Mouse (Mus musculus) cerebral cortex, adult 2 months (tissue): ENCODE measurements around the gene Lurap1.

ENCODE experiments used
- WGBS: fragments of 180-500 bp; shearing (Covaris S2); methylation state at CpG from one replicate; pipeline ENCODE4 v1.1.7; 2018; 5-methylcytosine and 5-hydroxymethylcytosine counted together

The Lurap1 gene

GRCm38 (mm10) chr4:116160769-116161168, 9.6 kb upstream of the Lurap1 start:
- WGBS: 53% methylated on average over 3 of the region's 3 CpGs

GRCm38 (mm10) chr4:116159912-116160311, 8.8 kb upstream of the Lurap1 start:
- 37% methylated on average over 3 of the region's 3 CpGs for WGBS

GRCm38 (mm10) chr4:116157882-116158281, 6.7 kb upstream of the Lurap1 start:
- 89% methylated on average over 2 of the region's 2 CpGs for WGBS

- WGBS: 95% methylated on average over 15 of the region's 15 CpGs
Observed at GRCm38 (mm10) chr4:116152702-116153101, 1.6 kb upstream of the Lurap1 start.

- WGBS: 16% methylated on average over 4 of the region's 4 CpGs
Observed at GRCm38 (mm10) chr4:116150862-116151221, 296 bp downstream of the Lurap1 start.

- WGBS: 1% methylated on average over 61 of the region's 73 CpGs
Observed at GRCm38 (mm10) chr4:116150156-116150861, 829 bp downstream of the Lurap1 start.

GRCm38 (mm10) chr4:116149812-116150155, 1.4 kb downstream of the Lurap1 start:
- 18% methylated on average over 6 of the region's 6 CpGs for WGBS

GRCm38 (mm10) chr4:116143891-116144717, 7.0 kb downstream of the Lurap1 start:
- WGBS: 1% methylated on average over 47 of the region's 47 CpGs

- 14% methylated on average over 7 of the region's 7 CpGs for WGBS
Observed at GRCm38 (mm10) chr4:116143317-116143811, 7.8 kb downstream of the Lurap1 start.

GRCm38 (mm10) chr4:116142269-116142668, 8.9 kb downstream of the Lurap1 start:
- WGBS: 86% methylated on average over 7 of the region's 7 CpGs

- WGBS: 61% methylated on average over 1 of the region's 1 CpGs
Observed at GRCm38 (mm10) chr4:116141736-116142135, 9.4 kb downstream of the Lurap1 start.

GRCm38 (mm10) chr4:116140801-116141574, 10.2 kb downstream of the Lurap1 start:
- 60% methylated on average over 7 of the region's 7 CpGs for WGBS

GRCm38 (mm10) chr4:116137421-116137996, 13.6 kb downstream of the Lurap1 start:
- whole genome bisulfite sequencing: 60% methylated on average over 13 of the region's 13 CpGs

- 8% methylated on average over 2 of the region's 2 CpGs for WGBS
Observed at GRCm38 (mm10) chr4:116134990-116135389, 16.1 kb downstream of the Lurap1 start.

GRCm38 (mm10) chr4:116133126-116133525, 18.0 kb downstream of the Lurap1 start:
- WGBS: 91% methylated on average over 4 of the region's 4 CpGs

- 81% methylated on average over 6 of the region's 6 CpGs for WGBS
Observed at GRCm38 (mm10) chr4:116127956-116128355, 23.2 kb downstream of the Lurap1 start.

- WGBS: 93% methylated on average over 4 of the region's 4 CpGs
Observed at GRCm38 (mm10) chr4:116125803-116126386, 25.2 kb downstream of the Lurap1 start.

GRCm38 (mm10) chr4:116123602-116124519, 27.3 kb downstream of the Lurap1 start, which contains the start of the genes Rad54l and Pomgnt1:
Gene Rad54l, minus strand, starts transcription at chr4:116123690.
Gene Pomgnt1, plus strand, starts transcription at chr4:116123840.
- 2% methylated on average over 24 of the region's 24 CpGs for WGBS

GRCm38 (mm10) chr4:116122762-116123161, 28.4 kb downstream of the Lurap1 start:
- WGBS: 7% methylated on average over 1 of the region's 1 CpGs

- WGBS: 68% methylated on average over 2 of the region's 2 CpGs
Observed at GRCm38 (mm10) chr4:116111486-116111885, 39.7 kb downstream of the Lurap1 start.
